Mouse (Mus musculus) ovary, postnatal 14 days (tissue): ENCODE data around the gene Ndufs1.

Experiments used
- DNase-seq: peaks from one replicate; pipeline ENCODE4 v3.0.0; 2022; ENCODE audit warnings: low spot score

Gene Ndufs1

DNA sequence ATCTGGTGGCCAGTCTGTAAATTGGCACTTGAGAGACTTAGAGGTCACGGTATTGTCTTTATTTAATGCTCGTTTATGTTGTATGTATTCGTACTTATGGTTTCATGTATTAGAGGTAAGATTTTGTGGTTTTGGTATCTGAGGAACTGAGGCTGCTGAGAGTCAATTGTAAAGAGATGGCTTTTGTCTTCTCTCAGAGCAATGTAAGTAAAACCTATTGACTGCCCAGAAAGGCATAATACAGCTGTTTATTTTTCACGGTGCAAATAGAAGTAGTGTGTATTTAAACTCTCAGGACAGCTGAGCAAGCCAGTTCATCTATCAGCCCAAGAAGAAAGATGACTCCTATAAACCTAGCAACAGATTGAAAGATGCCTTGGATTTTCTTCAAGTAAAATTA lies 61.5 kb downstream of the Ndufs1 start:
- no peak for DNase-seq

DNA sequence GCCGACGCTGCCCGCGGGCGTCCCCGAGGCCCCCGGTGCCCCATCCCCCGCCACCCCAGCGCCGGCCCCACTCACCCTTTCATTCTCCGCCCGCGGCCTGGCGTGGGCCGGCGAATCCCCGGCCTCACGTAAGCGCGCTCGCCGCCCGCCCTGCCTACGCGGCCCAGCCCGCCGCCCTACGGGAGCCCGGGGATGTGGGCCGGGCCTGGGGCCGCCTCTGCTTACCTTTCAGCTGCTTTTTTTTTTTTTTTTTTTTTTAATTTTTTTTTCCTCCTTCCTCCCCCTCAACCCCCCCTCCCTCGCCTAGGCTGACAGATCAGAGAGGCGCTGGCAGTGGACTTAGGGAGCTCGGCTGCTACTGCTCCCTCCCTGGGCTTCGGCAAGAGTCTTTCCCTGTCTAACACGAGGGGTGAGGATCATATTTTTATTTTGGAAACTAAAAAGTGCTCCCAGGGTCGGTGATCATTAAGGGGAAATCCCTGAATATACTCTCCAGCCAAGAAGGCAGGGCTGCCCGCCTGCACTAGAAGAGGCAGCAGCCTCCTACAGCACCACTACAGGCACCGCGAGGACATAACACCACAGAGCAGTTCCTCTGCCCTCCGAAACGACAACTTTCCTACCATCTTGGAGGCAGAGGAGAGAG lies 62.4 kb downstream of the Ndufs1 start, which contains the start of gene Ino80d:
Gene Ino80d (minus strand): TSS at position 532 of the 646 bp plus-strand sequence.
- DNase-seq = peak; percentile 62

DNA sequence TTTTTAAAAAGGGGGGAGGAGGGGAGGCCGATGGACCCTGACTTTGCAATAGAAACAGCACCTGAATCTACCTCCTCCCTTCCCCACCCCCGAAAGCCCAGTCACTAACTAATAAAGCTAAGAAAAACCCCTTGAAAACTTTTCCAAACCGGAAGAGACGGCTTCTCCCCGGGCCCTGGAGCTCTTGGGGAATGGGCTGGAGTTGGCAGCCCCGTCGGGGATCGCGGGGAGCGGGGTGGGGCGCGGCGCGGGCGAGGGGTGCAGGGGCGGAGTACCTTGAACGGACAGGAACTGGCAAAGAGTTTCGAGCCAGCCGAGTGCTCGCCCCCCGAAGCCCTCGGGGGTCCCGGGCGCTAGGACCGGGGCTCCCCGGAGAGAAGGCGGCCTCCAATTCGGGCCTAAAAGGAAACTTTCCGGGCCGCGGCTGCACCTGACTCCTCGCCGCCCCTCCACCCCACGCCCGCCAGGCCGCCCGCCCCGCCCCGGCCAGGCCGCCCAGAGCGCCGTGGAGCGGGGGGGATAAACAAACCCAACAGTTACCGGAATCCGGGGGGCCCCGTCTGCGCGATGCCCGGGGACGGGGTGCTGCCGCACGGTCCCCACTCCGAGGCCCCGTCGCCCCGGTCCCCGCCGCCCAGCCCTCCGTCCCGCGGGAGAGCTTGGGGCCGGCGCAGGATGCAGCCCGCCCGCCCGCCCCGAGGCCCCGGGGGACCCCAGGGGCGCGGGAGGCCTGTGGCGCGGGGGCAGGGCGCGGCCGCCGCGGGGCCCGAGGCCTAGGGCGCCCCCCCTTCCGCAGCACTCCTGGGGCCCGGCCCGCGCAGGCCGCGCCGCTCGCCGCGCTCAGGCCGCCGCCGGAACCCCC lies 63.1 kb downstream of the Ndufs1 start:
- DNase-seq = peak; percentile 51

DNA sequence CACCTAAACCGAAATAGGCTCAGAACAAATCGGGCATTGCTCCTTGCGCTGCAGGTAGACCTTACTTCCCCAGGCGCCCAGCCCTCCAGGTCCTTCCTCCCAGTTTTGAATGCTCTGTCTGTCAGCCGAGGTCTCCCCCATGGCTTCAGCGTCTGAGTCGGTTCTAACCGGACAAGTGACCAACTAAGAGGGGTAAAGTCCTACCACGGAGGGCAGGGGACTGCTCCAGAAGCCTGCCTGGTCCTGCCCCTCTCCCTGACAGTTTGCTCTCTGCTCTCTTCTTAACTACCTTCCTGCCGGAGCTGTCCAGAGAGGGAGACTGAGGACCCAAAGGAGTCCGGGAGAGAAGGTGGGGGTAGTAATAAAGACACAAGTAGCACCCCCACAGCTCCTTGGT lies 63.8 kb downstream of the Ndufs1 start:
- peak; percentile 24 for DNase-seq

DNA sequence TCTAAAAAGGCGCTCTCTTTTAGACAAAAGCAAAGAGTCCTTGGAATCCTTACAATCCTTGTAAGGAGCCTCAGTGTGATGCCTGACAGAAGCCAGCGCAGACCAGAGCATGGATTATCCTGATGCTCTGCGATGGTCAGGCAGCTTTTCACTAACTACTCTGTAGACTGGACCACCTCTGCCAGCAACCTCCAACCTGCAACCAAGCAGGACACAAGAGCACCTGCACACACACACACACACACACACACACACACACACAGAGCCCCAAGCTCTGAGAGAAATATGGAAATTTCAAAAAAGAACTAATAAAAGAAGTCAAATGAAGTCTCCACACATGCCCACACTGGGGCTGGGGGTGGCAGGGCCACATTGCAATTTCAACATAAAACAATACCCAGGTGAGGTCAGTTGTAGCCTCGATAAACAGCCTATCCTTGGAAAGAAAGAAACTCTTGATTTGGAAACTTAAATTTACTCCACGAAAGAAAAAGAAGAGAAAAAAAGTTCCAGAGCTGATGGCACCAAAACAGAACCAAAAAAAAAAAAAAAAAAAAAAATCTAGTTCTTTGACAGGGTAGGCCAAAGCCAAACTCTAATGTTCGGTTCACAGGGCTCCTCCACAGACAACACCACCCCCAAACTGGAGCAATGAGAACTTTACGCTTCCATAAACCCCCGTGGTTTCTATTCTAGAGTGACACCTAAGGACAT lies 64.3 kb downstream of the Ndufs1 start:
- DNase-seq = no peak

DNA sequence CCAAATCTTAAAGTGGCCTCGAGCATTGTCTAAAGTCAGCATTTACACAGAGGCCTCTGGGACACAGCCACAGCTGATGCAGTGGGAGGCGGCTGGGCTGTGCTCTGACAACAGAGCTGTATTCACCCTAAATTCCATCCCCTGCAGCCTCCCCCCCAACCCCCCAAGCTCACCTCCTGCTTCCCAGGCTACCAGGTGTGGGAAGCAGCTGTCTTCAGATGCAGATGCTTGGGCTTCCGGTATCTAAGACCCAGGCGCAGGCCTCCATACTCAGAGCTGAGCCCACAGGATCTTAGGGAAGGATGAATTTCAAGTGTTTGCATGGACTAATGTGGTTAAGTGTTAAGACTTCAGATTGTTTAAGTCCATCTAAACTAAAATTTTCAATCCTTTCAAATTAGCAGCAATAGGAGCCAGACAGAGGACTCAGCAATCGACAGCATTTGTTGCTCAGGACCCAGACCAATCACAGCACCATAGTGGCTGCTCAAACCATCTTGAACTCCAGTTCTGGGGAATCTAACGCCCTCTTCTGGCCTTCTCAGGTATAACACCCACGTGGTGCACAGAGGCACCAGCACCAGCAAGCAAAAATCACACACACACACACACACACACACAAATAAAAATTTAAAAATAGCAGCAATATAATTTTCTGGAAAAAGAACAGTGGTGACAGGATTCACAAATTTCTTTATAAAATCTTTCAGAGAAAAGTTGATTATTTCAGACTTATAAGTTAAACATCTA lies 65.9 kb downstream of the Ndufs1 start:
- DNase-seq = peak; percentile 29

DNA sequence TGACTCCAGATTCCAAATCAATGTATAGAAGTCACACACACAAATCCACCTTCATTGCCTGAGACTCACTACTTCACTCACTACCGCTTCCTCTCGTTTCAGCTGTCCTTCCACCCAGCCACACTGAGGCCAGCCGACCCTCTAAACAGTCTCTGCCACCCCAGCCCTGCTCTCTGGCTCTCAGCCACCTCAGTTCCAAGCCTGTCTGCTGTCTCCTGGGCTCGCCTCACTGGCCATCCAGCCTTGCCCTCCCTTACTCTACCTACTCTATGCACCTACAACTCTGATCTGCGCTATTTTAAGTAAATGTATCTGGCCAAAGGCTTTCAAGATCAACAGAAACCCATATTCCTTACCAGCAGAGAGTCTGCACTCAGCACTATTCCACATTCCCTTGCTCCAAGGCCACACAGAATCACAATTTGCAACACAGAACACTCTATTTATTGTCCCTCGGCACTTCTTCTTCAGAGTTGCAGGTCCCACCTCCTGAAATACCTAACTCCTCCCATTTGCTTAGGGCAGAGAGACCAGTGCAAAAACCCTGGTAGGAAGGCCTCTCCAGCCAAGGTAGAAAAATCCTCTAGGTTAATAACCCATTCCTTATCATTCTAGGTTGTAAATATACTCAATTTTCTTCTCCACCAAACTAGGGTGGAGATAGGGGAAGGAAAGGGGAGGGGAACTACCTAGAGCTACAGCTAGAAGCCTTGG lies 68.9 kb downstream of the Ndufs1 start:
- DNase-seq = no peak

DNA sequence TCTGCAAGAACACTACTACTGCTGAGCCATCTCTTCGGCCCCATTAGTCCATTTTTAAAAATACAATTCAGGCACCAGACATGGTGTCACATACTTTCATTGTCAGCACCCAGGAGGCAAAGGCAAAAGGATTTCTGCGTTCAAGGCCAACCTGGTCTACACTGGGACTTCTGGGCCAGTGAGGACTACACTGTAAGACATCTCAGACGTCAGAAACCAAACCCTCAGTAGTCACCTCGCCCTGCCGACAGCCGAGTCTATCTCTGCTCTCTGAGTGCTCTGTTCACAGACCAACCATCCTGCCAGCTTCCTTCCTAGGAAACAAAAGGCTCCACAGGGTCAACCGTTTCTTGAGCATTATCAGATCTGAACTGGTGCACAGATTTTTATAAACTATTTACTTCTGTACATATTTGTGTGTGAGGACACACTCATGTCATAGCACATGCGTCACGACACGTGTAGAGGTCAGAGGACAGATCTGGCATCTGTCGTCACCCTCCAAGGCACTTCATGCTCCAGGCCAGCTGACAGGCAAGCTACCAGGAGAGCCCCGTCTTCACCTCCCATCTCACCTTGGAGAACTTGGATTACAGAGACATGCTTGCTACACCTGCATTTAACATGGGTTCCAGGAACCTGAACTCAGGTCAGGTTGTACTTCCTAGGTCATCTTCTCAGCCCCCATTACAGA lies 73.7 kb downstream of the Ndufs1 start:
- DNase-seq = no peak

DNA sequence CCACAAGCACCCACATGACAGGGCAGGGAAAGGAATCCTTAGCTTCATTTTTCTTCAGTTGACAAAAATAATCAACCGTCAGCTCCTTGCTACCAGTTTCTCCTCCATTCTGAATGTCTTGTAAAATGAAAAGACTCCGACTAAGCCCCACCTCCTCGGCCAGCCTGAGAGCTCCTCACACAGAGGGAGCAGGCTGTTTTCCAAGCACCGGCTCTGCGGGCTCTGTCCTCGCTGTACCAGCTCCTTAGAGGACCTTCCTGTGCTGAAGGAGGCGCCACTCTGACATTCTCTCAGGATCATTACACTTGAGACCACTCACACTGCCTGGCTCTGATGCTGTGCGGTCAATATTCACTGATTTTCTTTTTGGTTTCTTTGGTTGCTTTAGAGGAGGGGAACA lies 76.4 kb downstream of the Ndufs1 start:
- DNase-seq = no peak

DNA sequence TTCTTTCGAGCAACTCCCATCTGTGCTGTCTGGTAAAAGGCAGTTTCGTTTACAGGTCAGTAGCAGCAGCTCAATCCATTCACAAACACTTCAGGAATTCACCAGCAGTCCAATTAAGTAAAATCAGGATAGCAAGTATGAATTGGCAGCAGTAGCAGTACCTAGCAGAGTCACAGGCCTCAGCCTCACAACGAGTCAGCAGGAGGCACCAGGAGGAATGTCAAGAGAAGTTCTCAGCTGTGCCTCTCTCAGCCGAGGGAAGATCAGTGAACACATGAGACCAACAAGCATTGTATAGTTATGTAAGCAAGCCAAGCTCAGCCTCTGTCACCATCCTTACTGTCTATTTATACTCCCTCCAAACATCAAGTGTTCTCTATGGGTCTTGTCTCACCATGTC lies 77.8 kb downstream of the Ndufs1 start:
- no peak for DNase-seq

DNA sequence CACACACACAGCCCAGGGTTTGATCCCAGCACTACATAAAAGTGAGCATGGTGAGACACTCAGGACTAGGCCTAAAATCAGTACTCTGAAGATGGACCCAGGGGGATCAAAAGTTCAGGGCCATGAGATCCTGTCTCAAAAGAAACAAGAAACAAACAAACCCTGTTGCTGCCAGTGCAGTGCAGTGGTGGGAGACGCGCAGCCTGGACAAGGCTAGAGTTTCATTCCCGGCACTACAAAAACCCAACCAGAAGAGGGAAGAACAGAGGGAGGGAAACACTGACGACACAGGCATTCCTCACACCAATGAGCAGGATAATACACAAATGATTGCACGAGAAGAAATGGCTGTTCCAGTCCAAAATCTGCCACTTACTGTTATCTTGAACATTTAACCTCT lies 80.6 kb downstream of the Ndufs1 start:
- no peak for DNase-seq
